ENCODE assay signal across 8 mouse cellular contexts in the genomic region with DNA sequence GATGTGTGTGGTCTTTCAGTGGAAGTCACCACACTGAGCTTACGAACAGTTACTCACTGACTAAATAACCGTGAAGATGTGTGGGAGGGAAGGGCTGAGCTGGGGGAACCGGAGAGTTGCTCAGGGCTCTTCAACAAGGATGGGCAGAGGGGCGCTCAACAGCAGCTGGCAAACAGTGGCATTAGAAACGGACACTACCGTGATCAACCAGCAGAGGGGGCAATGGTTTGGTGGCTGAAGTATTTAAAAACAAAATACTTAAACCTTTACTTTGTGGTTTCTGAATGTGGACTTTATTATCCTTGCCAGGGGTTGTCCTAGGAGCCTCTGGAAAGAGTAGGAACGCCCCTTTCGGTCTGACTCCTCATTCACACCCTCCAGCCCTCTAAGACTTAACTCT. TPM values are rescaled to one million over a fixed set of nuclear protein-coding genes. Genes with fewer than 3 reads are reported as not detected.
DNase-seq lines count a peak whose midpoint lies in the region; ATAC-seq lines count a peak whose summit lies in the region.

No protein-coding gene starts in this region.

- no peak for ATAC-seq in frontal cortex, adult (ENCODE audit: low TSS enrichment)
- ATAC-seq in megakaryocyte-erythroid progenitor cell, adult 5-6 weeks (replicated peaks; ENCODE audit: low FRiP score, low TSS enrichment, poor library complexity, severe bottlenecking), result peak; percentile 31; the same call in 1 of the 2 replicates

- intact Hi-C loops in gastrocnemius, postnatal 14 days (cut with DNase I; ENCODE audit: low total_unique reads), result no loop called here

- peak; percentile 36 to 45 for DNase-seq in frontal cortex, postnatal 25 days (ENCODE audit: low spot score in 2 of 2)
- DNase-seq in CD4-positive helper T cell, adult 2 months (ENCODE audit: low read depth, low spot score), result peak; percentile 70
- peak; percentile 38 to 49 for DNase-seq in adrenal gland, postnatal 4 days (ENCODE audit: low spot score in 2 of 2)
- DNase-seq in gastrocnemius, postnatal 14 days, result peak; percentile 52
- DNase-seq in layer of hippocampus, postnatal 10 days (ENCODE audit: low spot score in 2 of 2), result peak; percentile 69 to 73
- DNase-seq in testis, postnatal 10 days (ENCODE audit: low spot score), result peak; percentile 82

RNA-seq across cellular contexts. Expression of a gene that starts 10.2 kb away (rescaled TPM):
- total RNA-seq in adrenal gland, postnatal 4 days (2021), result 1 to 10 TPM; 4.7 to 5.0 TPM
- total RNA-seq in gastrocnemius, postnatal 14 days (2021), result 1 to 10 TPM in 1 of 2 experiments, under 1 TPM in 1; 0.78 to 1.1 TPM
- total RNA-seq in layer of hippocampus, postnatal 10 days (2021), result 1 to 10 TPM; 2.9 TPM
- 201 and 223 TPM in 2 replicates for total RNA-seq in megakaryocyte-erythroid progenitor cell, adult 5-6 weeks (2014; fragmentation: Nextera tagmentation)
- 410 and 555 TPM in 2 replicates for total RNA-seq in megakaryocyte-erythroid progenitor cell, adult 5-6 weeks (2017)

RNA-seq across cellular contexts. Expression of a gene that starts 44.0 kb away (rescaled TPM):
- 10 to 100 TPM; 18.2 to 18.5 TPM for total RNA-seq in adrenal gland, postnatal 4 days (2021)
- 1 to 10 TPM; 3.0 to 3.1 TPM for total RNA-seq in gastrocnemius, postnatal 14 days (2021)
- total RNA-seq in layer of hippocampus, postnatal 10 days (2021), result 10 to 100 TPM; 11.2 to 13.1 TPM
- 27.9 and 34.0 TPM in 2 replicates for total RNA-seq in megakaryocyte-erythroid progenitor cell, adult 5-6 weeks (2014; fragmentation: Nextera tagmentation)
- total RNA-seq in megakaryocyte-erythroid progenitor cell, adult 5-6 weeks (2017), result 30.5 and 52.0 TPM in 2 replicates

Comparison
In these comparisons a context has a peak if more than half of its experiments do, and no peak if none do; other contexts are left out.
1. RNA of a gene that starts 10.2 kb away (total RNA-seq): 201 to 555 TPM in megakaryocyte-erythroid progenitor cell, adult 5-6 weeks; 4.7 to 5.0 TPM in adrenal gland, postnatal 4 days, 2.9 TPM in layer of hippocampus, postnatal 10 days and 0.78 to 1.1 TPM in gastrocnemius, postnatal 14 days; every median in the first group is over 10 times any median in the second.
2. Peak in every context shown above with its lines, with median percentiles within 50 percentile points of each other: DNase-seq.